Comparison of ENCODE assay signal across 8 mouse cellular contexts in genomic region chr5:30959966-30960501, GRCm38 (mm10). TPM values are rescaled to one million over a fixed set of nuclear protein-coding genes. Genes with fewer than 3 reads are reported as not detected.
DNase-seq lines count a peak whose midpoint lies in the region; ATAC-seq and TF ChIP-seq lines count a peak whose summit lies in the region.

TSS of gene Preb (minus strand) at chr5:30960361.

- ATAC-seq in CD4-positive, CD25-positive, alpha-beta regulatory T cell, adult 4 months: peak; percentile 91
- peak; percentile 94 for ATAC-seq in heart, embryonic 15.5 days (replicated peaks; ENCODE audit: insufficient number of reproducible peaks, insufficient read depth, low FRiP score, low read depth)
- peak; percentile 93 for ATAC-seq in liver, embryonic 14.5 days (ENCODE audit: insufficient read depth)
- ATAC-seq in neural tube, embryonic 11.5 days (ENCODE audit: insufficient read depth, low FRiP score, low TSS enrichment): peak; percentile 89
- ATAC-seq in stomach, postnatal 0 days (ENCODE audit: low FRiP score, low TSS enrichment): peak; percentile 94

- no peak for TF ChIP-seq EP300 in liver, embryonic 14.5 days (IDR thresholded peaks at IDR 0.05; ENCODE audit: low read depth)
- TF ChIP-seq EP300 in stomach, postnatal 0 days (optimal IDR thresholded peaks at IDR 0.05): no peak

- peak within 1 kb of the TSS; percentile 87 for H3K9ac ChIP-seq in heart, embryonic 15.5 days
- H3K9ac ChIP-seq in liver, embryonic 14.5 days (replicated peaks): peak within 1 kb of the TSS; percentile 89
- peak within 1 kb of the TSS; percentile 84 for H3K9ac ChIP-seq in neural tube, embryonic 11.5 days (ENCODE audit: low read length)
- peak within 1 kb of the TSS; percentile 91 for H3K9ac ChIP-seq in stomach, postnatal 0 days (ENCODE audit: low read length)

- no peaks in the 10 kb centered on the region for H3K9me3 ChIP-seq in forebrain, embryonic 10.5 days
- no peaks in the 10 kb centered on the region for H3K9me3 ChIP-seq in heart, embryonic 15.5 days (replicated peaks)
- no peaks in the 10 kb centered on the region for H3K9me3 ChIP-seq in liver, embryonic 14.5 days (ENCODE audit: control insufficient read depth, low read length)
- no peaks in the 10 kb centered on the region for H3K9me3 ChIP-seq in neural tube, embryonic 11.5 days (ENCODE audit: control insufficient read depth, low read length)
- no peaks in the 10 kb centered on the region for H3K9me3 ChIP-seq in stomach, postnatal 0 days (ENCODE audit: control insufficient read depth, low read length)

- H3K27ac ChIP-seq in forebrain, embryonic 10.5 days: peak within 1 kb of the TSS; percentile 92
- H3K27ac ChIP-seq in heart, embryonic 15.5 days: peak within 1 kb of the TSS; percentile 92
- H3K27ac ChIP-seq in liver, embryonic 14.5 days: peak within 1 kb of the TSS; percentile 22
- peak within 1 kb of the TSS; percentile 82 for H3K27ac ChIP-seq in neural tube, embryonic 11.5 days (ENCODE audit: low read depth, low read length)
- H3K27ac ChIP-seq in stomach, postnatal 0 days (replicated peaks): peak within 1 kb of the TSS; percentile 89

- H3K36me3 ChIP-seq in forebrain, embryonic 10.5 days (replicated peaks): peaks cover 33% of the 10 kb centered on the region
- H3K36me3 ChIP-seq in heart, embryonic 15.5 days: peaks cover 23% of the 10 kb centered on the region
- peaks cover 22% of the 10 kb centered on the region for H3K36me3 ChIP-seq in liver, embryonic 14.5 days (replicated peaks; ENCODE audit: control insufficient read depth, insufficient read depth, low read depth)
- H3K36me3 ChIP-seq in neural tube, embryonic 11.5 days (ENCODE audit: control insufficient read depth, insufficient read depth, low read length): peaks cover 15% of the 10 kb centered on the region
- H3K36me3 ChIP-seq in stomach, postnatal 0 days (ENCODE audit: control insufficient read depth, insufficient read depth, low read length): peaks cover 11% of the 10 kb centered on the region

- under 1% methylated on average over 56 of the region's 56 CpGs for WGBS in forebrain, embryonic 10.5 days
- under 1% methylated on average over 56 of the region's 56 CpGs for WGBS in heart, embryonic 15.5 days
- under 1% methylated on average over 56 of the region's 56 CpGs for WGBS in liver, embryonic 14.5 days (ENCODE audit: insufficient replicate concordance)
- under 1% methylated on average over 56 of the region's 56 CpGs for WGBS in neural tube, embryonic 11.5 days
- under 1% methylated on average over 56 of the region's 56 CpGs for WGBS in stomach, postnatal 0 days

- H3K4me2 ChIP-seq in heart, embryonic 15.5 days: peak within 1 kb of the TSS; percentile 90
- H3K4me2 ChIP-seq in liver, embryonic 14.5 days (ENCODE audit: low read depth): peak within 1 kb of the TSS; percentile 83
- H3K4me2 ChIP-seq in neural tube, embryonic 11.5 days (ENCODE audit: low read depth): peak within 1 kb of the TSS; percentile 92
- peak within 1 kb of the TSS; percentile 89 for H3K4me2 ChIP-seq in stomach, postnatal 0 days (replicated peaks; ENCODE audit: low read depth)

- peak within 1 kb of the TSS; percentile 73 for H3K4me3 ChIP-seq in forebrain, embryonic 10.5 days
- H3K4me3 ChIP-seq in heart, embryonic 15.5 days: peak within 1 kb of the TSS; percentile 85
- H3K4me3 ChIP-seq in liver, embryonic 14.5 days (ENCODE audit: insufficient read depth in 1 of 2, low read depth in 2 of 2, low read length in 2 of 2): peak within 1 kb of the TSS; percentile 78 to 84
- peak within 1 kb of the TSS; percentile 86 for H3K4me3 ChIP-seq in neural tube, embryonic 11.5 days (ENCODE audit: low read depth, low read length)
- H3K4me3 ChIP-seq in stomach, postnatal 0 days (ENCODE audit: low read depth, low read length): peak within 1 kb of the TSS; percentile 93

- peak; percentile 90 for DNase-seq in c-Kit-negative CD71-positive TER-119-positive erythroid progenitor cells, embryonic 14.5 days (ENCODE audit: low read depth, low spot score)
- peak; percentile 98 for DNase-seq in forebrain, embryonic 10.5 days (ENCODE audit: extremely low spot score, low spot score)
- DNase-seq in kidney, postnatal 25 days: peak; percentile 98 to 99
- peak; percentile 91 to 92 (median 92) for DNase-seq in liver, embryonic 14.5 days (ENCODE audit: low read depth in 3 of 3, low spot score in 3 of 3)
- peak; percentile 99 for DNase-seq in neural tube, embryonic 11.5 days (ENCODE audit: low spot score)
- peak; percentile 98 for DNase-seq in stomach, postnatal 0 days (ENCODE audit: low spot score)

- H3K4me1 ChIP-seq in forebrain, embryonic 10.5 days: peaks cover 30% of the 10 kb centered on the region
- H3K4me1 ChIP-seq in heart, embryonic 15.5 days (replicated peaks): peaks cover 23% of the 10 kb centered on the region
- H3K4me1 ChIP-seq in liver, embryonic 14.5 days (replicated peaks; ENCODE audit: control insufficient read depth in 2 of 2, insufficient read depth in 2 of 2, low read length in 1 of 2): peaks cover 6 to 16% of the 10 kb centered on the region in 2 experiments
- peaks cover 11% of the 10 kb centered on the region for H3K4me1 ChIP-seq in neural tube, embryonic 11.5 days (ENCODE audit: control insufficient read depth, insufficient read depth, low read length)
- peaks cover 6% of the 10 kb centered on the region; the same call in 1 of the 2 replicates for H3K4me1 ChIP-seq in stomach, postnatal 0 days (replicated peaks; ENCODE audit: control insufficient read depth, insufficient read depth)

- TF ChIP-seq CTCF in liver, embryonic 14.5 days (IDR thresholded peaks at IDR 0.05; ENCODE audit: low read depth): peak; percentile 53
- peak; percentile 39 for TF ChIP-seq CTCF in stomach, postnatal 0 days (IDR thresholded peaks at IDR 0.05; ENCODE audit: low read depth)

- H3K27me3 ChIP-seq in forebrain, embryonic 10.5 days (ENCODE audit: poor library complexity, severe bottlenecking): no peaks in the 10 kb centered on the region
- H3K27me3 ChIP-seq in heart, embryonic 15.5 days: no peaks in the 10 kb centered on the region
- no peaks in the 10 kb centered on the region for H3K27me3 ChIP-seq in liver, embryonic 14.5 days (ENCODE audit: control insufficient read depth, insufficient read depth, low read length)
- no peaks in the 10 kb centered on the region for H3K27me3 ChIP-seq in neural tube, embryonic 11.5 days (ENCODE audit: control insufficient read depth, insufficient read depth, low read length)
- H3K27me3 ChIP-seq in stomach, postnatal 0 days (ENCODE audit: control insufficient read depth, insufficient read depth, low read length): no peaks in the 10 kb centered on the region

RNA-seq across cellular contexts. Expression of gene Preb, which starts in this region (rescaled TPM):
- 100 to 1,000 TPM in 1 of 2 experiments, 10 to 100 TPM in 1; 83.6 to 112 TPM for polyA plus RNA-seq in CD4-positive, CD25-positive, alpha-beta regulatory T cell, adult 4 months (2017; shearing (Covaris generic))
- polyA plus RNA-seq in forebrain, embryonic 10.5 days (2016; fragmentation: Nextera tagmentation; extraction: Ambion mirVana): 141 and 142 TPM in 2 replicates
- polyA plus RNA-seq in heart, embryonic 15.5 days (2015; fragmentation: Nextera tagmentation; extraction: Ambion mirVana): 74.4 and 99.1 TPM in 2 replicates
- polyA plus RNA-seq in liver, embryonic 14.5 days (2012; rRNA removed): 89.2 and 95.2 TPM in 2 replicates
- polyA plus RNA-seq in liver, embryonic 14.5 days (2014; fragmentation: Nextera tagmentation; extraction: Ambion mirVana): 53.8 and 59.6 TPM in 2 replicates
- polyA plus RNA-seq in neural tube, embryonic 11.5 days (2014; fragmentation: Nextera tagmentation; extraction: Ambion mirVana): 101 and 108 TPM in 2 replicates
- 88.1 and 93.1 TPM in 2 replicates for polyA plus RNA-seq in stomach, postnatal 0 days (2015; fragmentation: Nextera tagmentation; extraction: Ambion mirVana)

Comparison
In these comparisons a context has a peak if more than half of its experiments do, and no peak if none do; other contexts are left out.
1. Peak in every context shown above with its lines: DNase-seq, ATAC-seq, H3K4me3 ChIP-seq and H3K27ac ChIP-seq.
2. H3K27ac ChIP-seq: peak in every context shown above with its lines; median percentile 92 in forebrain, embryonic 10.5 days; 92 in heart, embryonic 15.5 days; 89 in stomach, postnatal 0 days; 82 in neural tube, embryonic 11.5 days; 22 in liver, embryonic 14.5 days.